Mouse (Mus musculus): ENCODE data around the gene Smim17.

GRCm38 (mm10) chr7:6369460-6369859 lies 29.1 kb upstream of the Smim17 start:
- no peak for TF ChIP-seq MAX (IDR thresholded peaks at IDR 0.05; ENCODE audit: low read length)
- TF ChIP-seq MYC (IDR thresholded peaks at IDR 0.05; ENCODE audit: low read depth, low read length): no peak
- no peak for TF ChIP-seq CTCF (conservative IDR thresholded peaks at IDR 0.05 in 1 of 2, IDR thresholded peaks at IDR 0.05 in 1 of 2; ENCODE audit: low read depth in 2 of 2, low read length in 2 of 2)
- no peak for TF ChIP-seq EP300 (IDR thresholded peaks at IDR 0.05; ENCODE audit: low read length)
- TF ChIP-seq POLR2A (IDR thresholded peaks at IDR 0.05; ENCODE audit: low read depth, low read length): no peak
- TF ChIP-seq ZMIZ1 (IDR thresholded peaks at IDR 0.05; ENCODE audit: low read depth, low read length): no peak
- no peak for TF ChIP-seq USF1 (IDR thresholded peaks at IDR 0.05; ENCODE audit: low read depth, low read length)
- TF ChIP-seq E2F4 (IDR thresholded peaks at IDR 0.05; ENCODE audit: insufficient replicate concordance, low read depth, low read length): no peak
- TF ChIP-seq POLR2AphosphoS2 (IDR thresholded peaks at IDR 0.05; ENCODE audit: low read depth, low read length): no peak
- TF ChIP-seq BHLHE40 (IDR thresholded peaks at IDR 0.05; ENCODE audit: low read depth, low read length): no peak
- no peak for TF ChIP-seq KAT2A (IDR thresholded peaks at IDR 0.05; ENCODE audit: insufficient replicate concordance, low read length)
- no peak for TF ChIP-seq ZNF384 (IDR thresholded peaks at IDR 0.05; ENCODE audit: low read depth, low read length)
- TF ChIP-seq IRF4 (IDR thresholded peaks at IDR 0.05; ENCODE audit: low read depth, low read length): no peak

Data from CH12.LX (cell line).